Mouse (Mus musculus): ENCODE data around the gene 1700013H16Rik.
"Not testable (repeated sequence)": the region's sequence is repeated elsewhere in the genome, so short reads cannot be mapped to it uniquely, and the experiment has no call there.

1700013H16Rik gene

DNA sequence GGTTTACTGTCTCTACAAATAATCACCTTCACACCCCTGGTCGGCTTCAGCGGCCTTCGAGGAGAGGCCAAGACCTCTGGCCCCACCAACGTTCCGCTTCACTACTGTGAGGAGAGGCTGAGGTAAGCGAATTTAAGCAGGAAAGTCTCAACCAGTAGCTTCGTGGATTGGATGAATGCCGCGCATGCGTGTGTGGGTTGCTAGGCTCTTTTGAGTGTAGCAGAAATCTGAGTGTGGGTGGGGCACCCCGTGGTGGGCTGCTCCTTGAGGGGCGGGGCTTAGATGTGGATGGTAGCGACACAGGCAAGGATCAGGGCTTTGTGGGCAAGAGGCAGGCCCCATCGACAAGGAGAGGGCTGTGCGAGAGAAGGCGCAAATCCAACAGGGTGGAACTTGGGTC lies at the start of gene 1700013H16Rik:
Gene 1700013H16Rik (minus strand): TSS at position 96 of the 400 bp plus-strand sequence.
- DNase-seq (ENCODE audit: low spot score in 2 of 2) = no peak

DNA sequence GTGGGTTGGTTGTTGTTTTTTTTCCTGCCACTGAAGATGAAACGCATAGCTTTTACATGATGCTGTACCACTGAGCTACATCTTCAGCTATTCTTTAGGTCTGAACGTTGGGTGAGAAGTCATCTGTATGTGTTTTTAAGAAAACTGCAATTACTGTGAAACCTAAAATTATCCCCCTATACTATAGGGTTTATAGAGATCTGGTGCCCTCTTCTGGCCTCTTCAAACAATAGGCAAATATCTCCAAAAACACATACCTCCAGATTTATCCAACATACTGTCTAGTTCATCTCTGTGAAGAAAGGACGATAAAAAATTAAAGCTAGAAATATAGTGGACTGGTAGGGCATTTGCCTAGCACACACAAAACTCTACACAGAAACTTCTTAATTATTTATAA lies 41.4 kb upstream of the 1700013H16Rik start:
- DNase-seq (ENCODE audit: low spot score in 2 of 2) = no peak

DNA sequence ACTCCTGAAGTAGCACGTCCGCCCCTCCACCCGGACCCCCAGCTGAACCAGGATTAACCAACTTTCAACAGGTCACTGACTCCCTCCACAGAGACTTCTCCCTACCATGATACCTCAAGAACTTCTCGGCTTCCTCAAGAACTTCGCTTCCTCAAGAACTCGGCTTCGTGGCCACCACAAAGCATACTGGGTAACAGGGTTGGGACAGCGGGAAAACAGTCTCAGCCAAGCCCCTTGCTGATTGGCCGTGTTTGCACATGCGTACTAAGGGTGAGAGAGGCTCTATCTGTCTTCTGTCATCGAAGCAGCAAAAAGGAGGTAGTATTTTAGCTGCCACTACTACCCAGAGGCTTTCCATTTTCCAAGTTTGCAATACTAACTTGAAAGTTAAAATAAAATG lies 39.9 kb upstream of the 1700013H16Rik start, which contains the start of gene Xlr:
Gene Xlr (minus strand): TSS at position 188 of the 400 bp plus-strand sequence.
- DNase-seq (ENCODE audit: low spot score in 2 of 2) = not testable (repeated sequence)

DNA sequence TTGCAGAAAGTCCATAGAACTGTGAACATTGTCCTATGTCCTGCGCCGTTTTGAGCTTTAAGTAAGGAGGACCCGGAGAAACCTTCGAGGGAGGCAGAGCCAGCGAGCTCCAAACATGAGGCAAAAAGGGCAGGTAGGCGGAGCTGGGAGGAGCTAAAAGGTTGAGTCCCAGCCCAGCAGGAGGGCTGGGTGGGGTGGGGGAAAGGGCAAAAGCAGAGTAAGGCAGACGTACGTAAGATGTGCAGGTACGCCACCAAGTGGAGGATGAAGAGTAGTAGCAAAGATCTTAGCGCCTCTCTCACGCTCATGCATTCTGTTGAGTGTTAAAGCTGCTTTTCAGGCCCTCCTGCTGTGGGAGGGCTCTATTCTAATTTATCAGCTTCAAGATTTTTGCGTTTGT lies 18.6 kb upstream of the 1700013H16Rik start, which contains the start of gene Zfp36l3:
Gene Zfp36l3 (minus strand): TSS at position 119 of the 400 bp plus-strand sequence.
- DNase-seq (ENCODE audit: low spot score in 2 of 2) = no peak

DNA sequence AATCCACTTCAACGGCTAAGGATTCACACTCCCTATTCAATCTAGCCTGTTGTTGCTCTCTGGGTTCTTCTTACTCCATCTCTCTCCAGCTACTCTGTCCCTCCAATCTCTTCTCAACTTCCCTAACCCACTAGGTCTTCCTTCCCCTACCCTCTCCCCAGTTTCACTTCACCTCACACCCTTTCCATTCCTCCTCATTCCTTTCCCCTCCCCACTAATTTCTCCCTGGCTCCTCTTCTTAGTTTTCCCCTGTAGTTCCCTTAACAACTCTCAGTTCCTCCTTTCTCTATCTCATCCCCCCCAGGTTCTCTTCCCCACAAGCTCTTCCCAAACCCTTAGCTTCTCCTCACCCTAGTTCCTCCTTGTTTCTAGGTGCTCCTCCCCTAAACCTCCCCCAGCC lies 4.8 kb downstream of the 1700013H16Rik start:
- no peak for DNase-seq (ENCODE audit: low spot score in 2 of 2)

DNA sequence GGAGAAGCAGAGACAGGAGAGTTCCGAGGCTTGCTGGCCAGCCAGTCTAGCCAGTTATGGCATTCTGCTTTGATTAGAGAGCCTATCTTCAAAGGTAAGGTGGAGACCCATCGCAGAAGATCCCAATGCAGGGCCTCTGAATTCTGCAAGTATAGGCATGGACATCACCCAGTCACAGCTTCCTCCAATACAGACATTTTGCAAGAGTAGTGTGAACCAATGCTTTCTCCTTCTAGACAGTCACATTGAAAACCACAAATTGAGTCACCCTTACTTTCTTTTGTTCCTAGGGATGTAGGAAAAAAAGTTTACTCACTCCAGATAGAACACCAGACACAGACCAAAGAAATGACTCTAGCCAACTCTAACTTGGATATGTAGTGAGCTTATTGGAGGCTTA lies 28.7 kb downstream of the 1700013H16Rik start:
- DNase-seq (ENCODE audit: low spot score in 2 of 2) = no peak

DNA sequence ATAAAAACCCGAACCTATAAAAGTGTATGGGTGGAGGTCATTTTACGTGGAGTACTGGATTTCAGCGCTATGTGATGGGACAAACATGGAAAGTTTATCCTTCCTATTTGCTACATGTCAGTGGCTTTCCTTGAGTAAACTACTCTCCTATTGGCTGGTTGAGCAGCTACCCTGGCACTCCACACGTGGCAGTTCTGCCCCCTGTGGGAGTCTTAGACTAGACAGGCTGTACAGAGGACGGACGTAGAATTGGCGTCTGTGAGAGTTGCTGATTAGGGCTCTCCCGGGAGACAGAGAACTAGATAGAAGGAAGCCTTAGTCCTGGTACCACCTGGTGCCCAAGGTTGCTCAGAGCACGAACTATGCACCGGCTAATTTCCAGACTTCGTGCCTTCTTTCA lies 33.0 kb downstream of the 1700013H16Rik start, which contains the start of gene 4930502E18Rik:
Gene 4930502E18Rik (plus strand): TSS at position 231 of the 400 bp plus-strand sequence.
- no peak for DNase-seq (ENCODE audit: low spot score in 2 of 2)

DNA sequence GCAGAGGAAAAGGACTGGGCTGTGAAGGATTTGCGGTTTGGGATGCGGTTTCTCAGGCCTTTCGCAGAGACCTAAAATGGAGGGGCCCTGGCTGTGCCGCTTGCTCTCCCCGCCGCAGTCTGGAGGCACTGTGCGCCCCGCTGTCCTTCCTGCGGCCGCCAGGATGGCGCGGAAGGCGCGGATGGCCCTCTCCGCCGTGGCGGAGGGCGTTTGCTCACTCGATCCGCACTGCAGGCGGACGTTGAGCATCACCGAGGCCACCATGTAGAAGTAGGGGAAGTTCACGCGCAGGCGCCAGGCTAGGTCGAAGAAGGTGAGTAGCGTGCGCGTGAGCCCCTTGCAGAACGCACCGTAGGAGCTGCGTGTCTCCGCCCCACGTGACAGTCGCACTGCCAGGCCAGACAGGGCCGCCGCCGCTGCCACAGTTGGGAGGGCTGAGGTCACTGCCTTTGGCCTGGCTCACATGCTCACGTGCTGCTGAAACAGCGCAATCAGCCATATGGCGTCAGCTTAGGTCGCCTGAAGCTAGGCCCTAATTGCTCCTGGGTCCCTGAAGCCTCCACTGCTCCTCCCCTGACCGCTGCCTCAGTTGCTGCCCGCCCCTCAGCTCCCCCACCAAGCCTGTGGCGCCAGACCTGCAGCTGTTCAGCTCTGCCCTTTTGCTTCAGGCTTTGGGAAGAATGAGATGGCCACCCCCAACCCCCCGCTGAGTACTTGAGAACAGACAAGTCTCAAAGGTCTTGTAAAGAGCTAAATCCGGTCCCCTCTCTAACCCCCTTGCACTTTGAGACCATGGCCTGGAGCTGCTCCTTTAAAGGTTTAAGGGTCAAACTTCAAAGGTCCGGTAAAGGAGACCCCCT lies 41.1 kb downstream of the 1700013H16Rik start:
- DNase-seq (ENCODE audit: low spot score in 2 of 2) = peak; percentile 25 to 35

DNA sequence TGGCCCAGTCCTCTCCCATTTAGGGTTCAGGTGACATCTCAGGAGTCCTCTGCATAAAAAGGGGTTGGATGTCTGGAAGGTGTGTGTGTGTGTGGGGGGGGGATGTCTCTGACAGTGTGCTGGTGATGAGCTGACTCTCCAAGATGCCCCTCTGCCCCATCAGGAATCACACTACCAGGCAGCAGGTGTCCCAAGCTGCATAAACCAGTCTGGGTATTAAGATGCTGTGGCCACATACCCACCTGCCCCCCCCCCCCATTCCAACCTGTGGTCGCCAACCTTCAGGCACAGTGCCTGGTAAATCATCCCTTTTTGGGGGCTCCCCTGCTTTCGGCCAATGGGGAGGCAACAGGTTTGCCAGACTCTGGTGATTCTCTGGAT lies 41.7 kb downstream of the 1700013H16Rik start:
- DNase-seq (ENCODE audit: low spot score in 2 of 2) = no peak

DNA sequence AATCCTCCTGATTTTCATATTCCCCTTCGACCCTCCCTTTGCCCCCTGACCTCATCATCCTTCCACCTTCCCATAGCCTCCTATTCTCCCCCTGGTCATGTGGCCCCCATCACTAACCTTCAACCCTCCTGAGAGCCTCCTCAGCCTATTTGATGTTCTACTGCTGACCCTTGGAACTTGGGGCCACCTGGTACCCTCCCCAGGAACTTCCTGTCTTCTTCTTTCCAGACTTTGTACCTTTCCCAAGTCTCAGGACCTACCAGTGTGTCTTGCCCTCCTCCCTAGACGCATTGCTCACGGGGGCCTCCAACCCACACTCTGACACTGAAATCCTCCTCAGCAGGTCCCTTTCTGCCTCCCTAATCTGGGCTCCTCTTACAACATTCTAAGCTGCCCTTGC lies 55.0 kb downstream of the 1700013H16Rik start:
- no peak for DNase-seq (ENCODE audit: low spot score in 2 of 2)

DNA sequence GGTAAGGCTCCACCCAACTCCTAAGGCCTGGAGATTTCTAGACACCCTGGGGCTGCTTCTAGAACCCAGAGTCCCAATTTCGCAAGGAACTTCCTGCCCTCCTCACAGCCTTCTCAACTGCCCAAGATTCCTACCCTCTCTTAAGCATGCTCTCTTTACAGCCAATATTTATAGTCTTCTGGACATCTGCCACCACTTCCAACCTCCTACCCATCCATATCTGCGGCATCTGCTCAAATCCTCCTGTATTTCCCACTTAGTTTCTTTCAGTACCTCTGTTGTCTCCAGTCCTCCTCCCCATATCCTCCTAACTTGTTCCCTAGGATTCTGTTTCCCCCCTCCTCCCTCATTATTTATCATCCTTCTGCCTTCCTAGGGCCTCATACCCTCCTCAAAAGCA lies 58.4 kb downstream of the 1700013H16Rik start:
- peak in 1 of 2 experiments; percentile 7 for DNase-seq (ENCODE audit: low spot score in 2 of 2)

DNA sequence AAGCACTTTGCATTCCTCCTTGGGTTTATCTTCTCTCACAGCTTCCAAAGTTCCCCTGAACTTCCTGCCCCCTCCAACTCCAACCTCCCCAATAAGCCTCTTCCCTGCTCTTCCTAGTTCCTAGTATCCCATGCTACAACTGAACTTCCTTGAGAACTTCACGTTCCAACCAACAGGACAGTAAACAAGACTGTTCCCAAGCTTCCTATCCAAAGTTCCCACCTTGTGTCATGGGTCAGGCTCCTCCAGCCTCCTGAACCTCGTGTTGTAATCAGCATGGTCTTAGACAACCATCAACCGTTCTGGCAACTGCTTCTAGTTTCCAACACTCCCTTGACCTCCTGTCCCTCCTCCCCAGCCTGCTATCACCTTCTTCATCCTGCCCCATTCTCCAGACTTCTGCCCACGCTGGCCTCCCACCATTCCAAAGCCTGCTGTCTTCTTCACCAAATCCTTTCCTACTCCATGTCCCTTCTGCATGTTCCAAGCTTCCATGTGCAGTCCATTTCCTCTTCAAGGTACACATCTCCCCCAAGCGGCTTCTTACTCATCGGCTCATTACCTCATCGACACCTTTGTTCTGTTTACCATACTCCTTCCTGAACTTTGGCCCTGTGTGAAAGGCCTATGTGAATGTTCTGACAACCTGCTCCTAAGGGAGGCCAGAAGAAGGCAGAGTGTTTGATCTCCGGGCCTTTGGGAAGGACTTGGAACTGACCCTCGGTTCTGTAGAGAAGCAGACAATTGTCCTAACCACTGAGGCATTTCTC lies 63.4 kb downstream of the 1700013H16Rik start:
- DNase-seq (ENCODE audit: low spot score in 2 of 2) = no peak

DNA sequence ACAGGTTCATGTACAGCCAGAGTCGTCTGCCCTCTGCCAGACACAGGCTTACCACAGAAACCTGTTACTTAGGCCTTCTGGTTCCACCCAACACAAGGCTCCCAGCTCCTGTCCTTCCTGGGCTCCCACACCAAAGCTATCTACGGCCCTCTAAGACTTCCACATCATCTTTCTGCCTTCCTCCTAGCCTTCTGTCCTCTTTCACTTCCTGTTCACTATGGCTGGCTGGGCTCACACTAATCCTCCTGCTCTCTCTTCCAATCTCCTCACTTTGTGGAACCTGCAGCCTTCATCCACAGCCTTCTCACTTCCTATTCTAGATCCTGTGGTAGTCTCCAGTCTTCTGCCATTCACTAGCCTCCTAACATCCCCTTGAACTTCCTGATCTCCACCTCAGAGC lies 64.5 kb downstream of the 1700013H16Rik start:
- DNase-seq (ENCODE audit: low spot score in 2 of 2) = no peak

All from right cerebral cortex, postnatal 36 days (tissue).